Mouse (Mus musculus) kidney, postnatal 25 days (tissue): ENCODE measurements around the gene Epsti1.
"Not testable (repeated sequence)": the region's sequence is repeated elsewhere in the genome, so short reads cannot be mapped to it uniquely, and the experiment has no call there.

Experiments
- DNase-seq, 2 experiments: peaks; one replicate each; pipeline ENCODE4 v3.0.0; 2021; ENCODE audit warnings: mixed read lengths in 2 of 2

The Epsti1 gene

DNA sequence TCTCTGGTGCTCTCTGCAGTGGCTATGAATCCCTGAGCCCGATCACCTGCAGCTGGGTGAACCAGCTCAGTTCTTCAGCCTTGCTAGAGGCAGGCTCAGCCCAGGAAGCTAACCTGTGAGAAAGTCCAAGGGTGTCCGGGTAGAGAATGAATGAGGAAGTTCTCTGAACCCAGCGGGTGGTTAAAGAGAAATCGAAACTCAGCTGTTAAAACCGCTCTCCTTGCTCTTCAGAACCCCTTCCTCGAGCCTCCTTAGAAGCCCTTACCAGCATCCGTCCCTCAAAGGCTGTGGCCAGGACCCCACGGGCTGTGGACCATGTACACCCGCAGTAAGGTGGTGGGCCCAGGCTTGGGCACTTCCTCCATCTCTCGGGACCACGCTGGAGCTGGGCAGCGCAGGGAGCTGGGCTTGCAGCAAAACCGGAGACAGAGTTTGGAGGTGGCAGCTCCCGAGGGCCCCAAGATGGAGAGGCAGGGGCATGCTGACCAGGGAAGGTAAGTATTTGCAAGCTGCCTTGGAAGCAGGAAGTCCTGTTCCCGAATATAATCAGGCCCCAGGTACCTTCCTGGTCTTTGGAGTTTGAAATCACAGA, at the start of gene Epsti1:
Gene Epsti1, plus strand, starts transcription at position 69 of the 592 bp plus-strand sequence.
- DNase-seq: peak in 1 of 2 experiments; percentile 41

DNA sequence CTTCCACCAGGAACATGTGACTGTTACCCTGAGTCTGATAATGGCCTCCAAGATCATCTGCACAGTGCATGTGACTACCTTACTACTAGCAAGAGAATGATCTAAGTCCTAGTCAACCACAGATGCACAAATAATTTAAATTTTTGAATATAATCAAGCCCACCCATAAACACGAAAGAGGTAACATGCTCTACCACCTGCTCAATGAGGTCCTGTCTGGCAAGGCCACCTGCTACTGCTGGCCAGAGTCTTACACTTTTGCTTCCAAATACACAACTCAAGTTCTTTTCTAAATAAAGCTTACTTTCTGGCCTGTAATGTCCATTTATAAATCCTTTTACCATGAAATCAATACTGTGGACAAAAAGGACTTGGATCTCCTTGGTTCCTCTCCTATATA, 44.1 kb upstream of the Epsti1 start:
- DNase-seq: no peak

DNA sequence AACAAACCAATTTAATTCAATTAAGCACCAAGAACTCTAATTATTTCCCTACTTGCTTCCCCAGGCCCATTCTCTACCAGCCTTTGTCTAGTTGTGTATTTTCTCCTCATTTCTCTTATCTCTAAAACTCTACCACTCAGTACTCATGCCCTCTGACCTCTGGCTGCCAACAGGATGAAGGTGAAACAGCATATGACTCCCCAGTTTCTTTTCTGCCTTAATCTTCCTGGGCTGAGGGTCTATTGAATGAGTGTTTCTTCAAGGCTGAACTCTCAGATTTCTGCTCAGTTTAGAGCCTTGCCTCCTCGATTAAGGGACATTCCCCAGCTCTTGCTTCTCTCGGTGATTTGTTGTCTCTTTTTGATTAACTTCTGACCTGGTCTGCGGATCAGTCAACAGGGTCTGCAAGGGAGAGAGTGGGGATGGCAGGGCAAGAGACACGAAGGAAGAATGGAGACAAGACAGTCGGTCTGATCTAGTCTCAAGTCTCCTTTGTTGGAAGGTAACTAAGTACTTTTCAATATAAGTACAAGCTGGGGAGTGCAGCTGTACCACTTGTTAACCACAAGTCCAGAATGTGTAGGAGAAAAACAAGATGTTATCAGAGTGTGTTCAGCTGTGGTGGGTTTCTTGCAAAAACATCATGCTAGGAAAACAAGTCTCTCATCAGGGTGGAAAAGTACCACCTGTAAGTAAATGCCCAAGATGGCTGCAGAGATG, 43.0 kb upstream of the Epsti1 start:
- DNase-seq: no peak

DNA sequence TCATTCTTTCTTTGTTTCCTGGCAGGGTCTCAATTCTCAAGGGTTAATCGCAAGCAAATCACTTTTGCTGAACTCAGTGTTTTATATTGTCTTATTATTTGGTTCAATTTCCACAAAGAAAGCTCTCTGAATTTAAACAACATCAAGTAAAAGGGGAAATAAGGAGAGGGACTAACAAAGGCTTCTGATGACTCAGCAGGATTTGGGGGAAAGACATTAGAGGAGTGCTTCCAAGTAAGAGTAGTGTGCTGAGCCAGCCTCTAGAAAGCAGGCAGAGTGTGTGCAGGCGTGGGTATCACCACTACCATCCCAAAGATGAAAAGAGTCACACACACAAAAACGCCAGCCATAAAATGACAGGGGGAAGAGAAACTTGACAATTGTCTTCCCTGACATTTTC, 40.0 kb upstream of the Epsti1 start:
- no peak for DNase-seq

DNA sequence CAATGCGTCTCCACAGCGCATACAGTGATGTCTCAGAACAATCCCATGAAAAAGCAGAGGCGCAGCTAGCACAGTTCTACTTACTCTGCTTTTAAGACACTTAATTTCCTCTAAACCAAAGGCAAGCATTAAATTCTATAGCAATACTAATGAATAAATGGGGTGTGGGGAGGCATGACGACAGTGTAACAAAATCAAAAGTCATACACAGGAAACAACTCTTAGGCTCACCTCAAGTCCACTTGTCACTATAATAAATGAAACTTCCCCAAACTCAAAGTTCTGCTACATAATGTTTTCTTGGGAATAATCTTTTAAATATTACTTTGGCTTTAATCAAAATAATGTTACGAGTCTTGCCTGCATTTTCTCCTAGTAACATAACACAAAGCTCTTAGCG, 39.5 kb upstream of the Epsti1 start:
- DNase-seq: no peak

DNA sequence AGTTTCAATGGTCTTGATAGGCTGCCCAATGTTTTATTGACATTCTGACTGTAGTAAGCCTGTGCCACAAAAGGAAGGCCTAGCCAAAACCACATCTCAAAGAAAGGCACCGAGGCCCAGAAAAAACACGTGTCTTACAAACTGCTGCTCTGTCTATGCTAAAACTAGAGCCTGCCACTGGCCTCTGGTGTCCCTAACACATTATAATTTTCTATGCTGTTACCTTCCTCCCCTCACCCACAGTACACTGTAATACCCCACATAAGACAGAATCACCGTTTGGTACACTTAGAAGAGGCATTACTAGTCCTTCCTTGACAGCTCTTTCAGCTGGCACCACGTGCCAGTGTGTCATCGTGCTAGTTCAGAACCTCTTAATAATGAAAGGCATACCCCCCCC, 36.4 kb upstream of the Epsti1 start:
- no peak for DNase-seq

DNA sequence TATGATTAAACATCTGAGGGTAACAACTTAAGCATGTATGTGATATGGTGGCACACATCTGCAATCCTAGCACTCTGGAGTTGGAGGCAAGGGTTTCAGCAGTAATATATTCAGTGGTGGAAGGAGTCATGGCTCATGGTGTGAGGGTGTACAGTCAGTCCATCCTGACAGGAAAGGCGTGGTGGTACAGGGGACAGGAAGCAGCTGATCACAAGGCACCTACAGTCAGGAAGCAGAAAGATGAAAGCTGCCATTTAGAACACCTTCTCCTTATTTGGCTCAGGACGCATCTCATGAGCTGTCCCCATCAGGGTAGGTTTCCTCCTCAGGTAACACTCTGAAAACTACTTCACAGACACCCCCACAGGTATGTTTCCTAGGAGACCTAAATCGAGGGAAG, 33.1 kb upstream of the Epsti1 start:
- DNase-seq: no peak

DNA sequence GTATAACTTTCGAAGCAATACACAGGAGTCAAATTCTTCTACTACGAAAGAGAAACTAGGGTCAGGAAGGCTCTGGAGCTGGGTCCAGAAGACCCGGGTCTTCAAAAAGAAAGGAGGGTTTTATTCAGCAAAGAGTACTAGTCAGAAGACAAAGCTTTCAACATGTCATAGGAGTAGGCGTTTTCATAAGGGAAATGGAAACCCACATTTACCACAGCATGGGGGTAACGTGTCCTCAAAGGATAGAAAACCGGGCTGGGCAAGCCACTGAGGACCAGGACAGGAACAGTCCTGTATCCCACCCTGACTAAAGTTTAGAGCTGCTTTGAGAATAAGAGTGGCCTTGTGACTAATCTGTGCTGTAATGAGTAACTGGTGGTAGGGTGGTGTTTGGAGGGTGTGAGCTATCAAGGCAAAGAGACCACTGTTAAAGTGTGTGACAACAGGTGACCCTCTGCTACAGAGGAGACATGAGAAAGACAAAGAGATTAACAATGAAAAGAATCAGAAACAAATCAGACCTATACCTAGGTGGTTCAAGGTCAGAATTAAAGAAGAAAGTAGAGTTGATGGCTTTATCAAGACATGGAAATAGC, 32.6 kb upstream of the Epsti1 start:
- no peak for DNase-seq

DNA sequence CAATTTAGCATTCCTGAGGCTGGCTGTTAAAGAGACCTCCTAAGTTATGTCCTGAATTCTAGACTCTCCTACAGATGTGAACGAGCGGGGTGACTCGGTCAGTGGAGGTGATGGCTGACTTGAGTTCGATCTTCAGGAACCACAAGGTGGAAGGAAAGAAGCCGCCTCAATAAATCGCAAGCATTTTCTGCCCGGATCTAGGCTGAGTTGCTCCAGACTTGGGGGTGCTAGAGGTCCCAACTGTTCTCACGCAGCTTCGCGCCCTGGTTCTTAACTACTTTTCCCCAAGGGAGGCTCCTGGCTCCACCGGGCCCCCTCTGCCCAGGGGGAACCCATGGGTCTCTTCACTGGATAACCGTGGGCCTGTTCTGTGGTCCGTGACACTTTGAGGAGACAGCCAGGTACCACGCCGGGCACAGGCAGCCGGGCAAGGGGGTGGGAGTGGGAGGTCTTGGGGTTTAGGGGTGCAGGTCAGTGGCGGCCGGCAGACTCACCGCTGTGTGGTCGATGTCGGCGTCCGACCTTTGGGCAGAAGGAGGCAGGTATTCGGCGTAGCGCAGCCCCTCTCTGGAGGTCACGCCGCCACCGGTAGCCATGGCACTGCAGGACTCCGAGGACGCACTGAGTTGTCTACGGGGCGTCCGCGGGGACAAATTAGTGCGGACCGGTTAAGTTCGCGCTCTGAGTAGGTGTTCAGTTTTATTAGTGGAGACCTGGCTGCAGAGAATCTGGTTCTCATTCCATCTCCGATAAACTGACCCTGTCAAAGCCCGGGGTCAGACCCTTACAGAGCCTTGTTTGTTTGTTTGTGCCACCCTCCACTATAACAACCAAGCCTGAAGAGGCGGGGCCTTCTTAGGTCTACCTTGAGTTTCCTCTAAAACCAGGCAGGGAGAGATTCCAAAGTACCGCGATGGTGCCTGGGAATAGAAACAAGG, 29.5 kb upstream of the Epsti1 start, which contains the start of gene Dnajc15:
Gene Dnajc15, minus strand, starts transcription at position 822 of the 938 bp plus-strand sequence.
- peak; percentile 92 to 94 for DNase-seq

DNA sequence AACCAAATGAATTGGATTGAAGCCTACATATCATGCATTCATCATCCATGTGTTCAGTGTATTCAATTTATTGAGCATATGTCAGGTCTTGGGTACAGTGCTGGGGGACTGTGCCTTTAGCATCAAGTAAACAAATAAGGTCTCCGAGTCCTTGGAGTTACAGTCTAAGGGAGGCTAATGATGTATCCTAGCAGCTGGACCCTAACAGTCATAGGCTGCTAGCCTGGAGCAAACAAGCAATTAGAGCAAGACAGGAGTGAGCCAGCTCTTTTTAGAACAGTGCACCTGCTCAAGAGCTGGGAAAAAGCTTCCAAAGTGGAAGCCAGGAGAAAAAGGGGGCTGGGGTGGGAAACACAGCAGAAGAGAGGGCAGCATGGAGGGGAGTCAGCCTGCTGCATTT, 27.8 kb upstream of the Epsti1 start:
- DNase-seq: no peak

DNA sequence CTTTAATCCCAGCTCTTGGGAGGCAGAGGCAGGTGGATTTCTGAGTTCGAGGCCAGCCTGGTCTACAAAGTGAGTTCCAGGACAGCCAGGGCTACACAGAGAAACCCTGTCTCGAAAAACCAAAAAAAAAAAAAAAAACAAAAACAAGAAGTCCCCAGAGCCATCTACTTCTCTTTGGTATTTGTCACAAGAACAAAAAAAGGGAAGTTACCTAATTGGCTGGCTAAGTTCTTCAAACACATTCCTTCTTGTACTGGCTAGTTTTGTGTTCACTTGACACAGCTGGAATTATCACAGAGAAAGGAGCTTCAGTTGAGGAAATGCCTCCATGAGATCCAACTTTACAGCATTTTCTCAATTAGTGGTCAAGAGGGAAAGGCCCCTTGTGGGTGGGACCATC, 26.2 kb upstream of the Epsti1 start:
- DNase-seq: not testable (repeated sequence)

DNA sequence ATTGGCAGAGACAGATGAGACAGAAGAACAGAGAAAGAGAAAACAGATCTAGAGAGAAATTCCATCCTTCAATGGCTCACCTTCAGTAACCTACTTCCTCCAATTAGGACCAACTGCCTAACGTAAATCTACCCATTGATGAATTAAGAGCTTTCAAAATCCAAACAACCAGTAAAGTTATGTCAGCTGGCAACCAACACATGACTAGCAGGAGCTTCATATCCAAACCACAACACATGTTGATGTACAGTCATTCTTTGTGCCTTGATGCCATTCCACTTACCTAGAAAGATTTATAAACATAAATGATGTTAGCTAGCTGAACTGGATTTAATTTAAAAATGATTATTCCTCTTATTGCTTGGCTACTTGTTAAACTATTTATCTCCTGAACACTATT, 22.0 kb upstream of the Epsti1 start:
- DNase-seq: no peak

DNA sequence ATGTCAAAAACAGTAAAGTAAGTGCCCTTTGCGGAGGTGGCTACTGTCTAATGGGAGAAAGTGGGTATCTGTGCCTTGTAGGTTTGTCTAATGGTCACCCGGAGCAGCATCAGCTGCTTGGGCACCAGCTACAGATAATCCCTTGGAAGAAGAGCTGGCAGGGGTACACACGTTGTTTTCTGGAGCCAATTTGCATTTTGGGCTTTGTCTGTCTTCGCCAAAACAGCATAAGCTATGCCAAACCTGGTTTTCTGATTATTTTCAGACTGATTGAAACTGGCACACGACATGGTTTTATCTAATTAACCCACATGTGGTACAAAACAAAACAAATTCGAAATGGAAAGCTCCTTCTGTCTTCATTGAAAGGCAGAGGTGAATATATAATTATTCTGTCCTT, 21.4 kb upstream of the Epsti1 start:
- no peak for DNase-seq

DNA sequence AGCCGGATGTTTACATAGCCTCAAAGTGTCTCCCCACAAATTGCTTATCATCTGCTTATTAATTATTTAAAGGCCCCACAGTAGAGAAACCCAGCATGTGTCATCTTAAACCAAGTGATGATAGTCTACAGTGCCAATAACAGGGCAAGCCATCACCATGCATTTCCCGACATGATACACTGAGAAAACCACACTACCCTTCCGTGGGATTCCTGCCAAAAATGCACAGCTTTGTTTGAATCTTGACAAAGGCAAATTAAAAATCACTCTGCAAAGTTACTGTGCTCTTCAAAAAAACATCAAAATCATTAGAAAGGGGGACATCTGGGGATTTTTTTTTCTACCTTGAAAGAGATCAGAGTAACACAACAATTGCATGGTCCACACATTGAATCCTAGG, 17.7 kb upstream of the Epsti1 start:
- no peak for DNase-seq

DNA sequence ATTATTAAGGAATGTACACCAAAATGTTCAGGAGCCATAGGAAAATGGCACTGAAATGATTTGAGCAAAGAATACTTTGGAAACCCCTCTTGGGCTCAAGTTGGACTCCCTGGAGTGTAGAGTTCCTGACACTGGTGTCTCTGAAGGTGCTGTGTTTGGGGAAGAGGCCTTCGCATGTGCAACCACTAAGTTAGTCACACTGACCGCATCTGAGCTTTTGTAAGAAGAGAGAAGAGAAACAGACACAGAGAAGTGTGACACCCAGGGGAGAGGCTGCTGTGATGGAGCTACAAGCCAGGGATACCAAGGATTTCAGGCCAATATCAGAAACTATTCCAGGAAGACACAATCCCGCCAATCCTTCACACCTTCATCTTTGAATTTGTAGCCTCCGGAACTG, 17.1 kb upstream of the Epsti1 start:
- no peak for DNase-seq

DNA sequence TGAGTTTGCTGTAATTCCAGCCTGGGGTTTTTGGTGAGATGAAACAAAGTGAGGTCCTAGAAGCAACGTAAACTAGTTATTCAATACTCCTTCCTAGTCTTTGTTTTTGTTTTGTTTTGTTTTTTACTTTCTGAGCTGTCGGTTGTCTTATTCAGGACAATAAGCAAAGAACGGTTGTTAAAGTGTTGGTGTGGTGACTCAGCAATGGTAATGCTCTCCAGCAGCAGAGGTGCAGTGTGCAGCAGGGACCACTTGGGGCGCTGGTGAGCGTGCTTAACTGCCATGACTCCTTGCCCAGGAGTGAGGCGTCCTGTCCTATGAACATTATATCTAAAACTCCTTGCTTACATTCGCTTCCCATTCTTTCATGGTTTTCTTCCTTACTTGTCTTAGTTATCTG, 14.1 kb upstream of the Epsti1 start:
- DNase-seq: no peak

DNA sequence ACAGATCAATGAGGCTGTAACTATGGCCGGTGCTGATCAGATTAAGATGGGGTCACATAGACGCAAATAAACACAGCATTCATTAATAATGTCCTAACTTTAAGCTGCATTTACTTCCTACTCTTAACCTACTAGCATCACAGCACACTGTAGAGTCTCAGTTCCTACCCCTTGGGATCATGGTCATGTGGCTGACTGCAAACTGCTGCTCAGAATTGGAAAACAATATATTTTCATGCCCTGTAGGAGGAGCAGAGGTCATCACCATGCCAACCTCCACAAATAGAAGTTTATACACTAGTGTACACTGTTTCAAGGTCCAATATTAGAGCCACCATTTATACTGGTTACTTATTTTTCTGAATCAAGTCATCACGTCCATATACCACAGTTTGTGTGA, 8.1 kb upstream of the Epsti1 start:
- no peak for DNase-seq

DNA sequence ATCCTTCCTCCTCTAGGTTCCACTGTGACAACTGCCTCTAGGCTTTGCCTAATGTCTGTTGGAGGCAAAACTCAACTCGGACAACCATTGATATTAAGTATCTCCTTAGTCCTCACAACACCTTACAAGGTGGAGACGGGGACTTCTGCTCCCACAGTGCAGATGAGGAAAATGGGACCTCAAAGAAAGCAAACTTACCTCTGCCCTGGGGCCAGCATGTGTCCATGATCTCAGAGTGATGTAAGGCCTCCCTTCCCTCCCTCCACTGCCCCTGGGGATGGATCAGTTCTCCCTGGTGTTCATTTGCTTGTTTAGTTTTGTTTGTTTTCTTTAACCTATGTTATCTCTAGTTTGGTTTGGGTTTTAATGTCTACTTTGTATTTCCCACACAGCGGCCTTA, 1.5 kb upstream of the Epsti1 start:
- no peak for DNase-seq

DNA sequence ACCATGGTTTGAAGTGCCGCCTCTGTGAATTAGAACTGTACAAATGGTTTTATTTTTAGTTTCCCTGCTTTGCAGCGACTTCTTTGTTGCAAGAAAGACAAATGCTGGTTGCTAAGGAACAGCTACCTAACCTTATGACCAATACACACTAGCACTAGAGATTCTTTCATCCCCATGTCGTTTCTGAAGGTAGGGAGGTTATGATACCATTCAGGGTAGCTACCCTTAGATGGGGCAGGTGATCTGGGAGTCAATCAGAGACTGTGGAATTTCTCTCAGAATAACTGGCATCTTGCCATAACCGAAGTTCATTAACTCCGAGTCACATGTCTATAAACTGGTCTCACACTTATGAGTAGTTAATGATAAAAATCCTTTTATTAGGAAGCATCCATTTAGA, 1.4 kb downstream of the Epsti1 start:
- no peak for DNase-seq

DNA sequence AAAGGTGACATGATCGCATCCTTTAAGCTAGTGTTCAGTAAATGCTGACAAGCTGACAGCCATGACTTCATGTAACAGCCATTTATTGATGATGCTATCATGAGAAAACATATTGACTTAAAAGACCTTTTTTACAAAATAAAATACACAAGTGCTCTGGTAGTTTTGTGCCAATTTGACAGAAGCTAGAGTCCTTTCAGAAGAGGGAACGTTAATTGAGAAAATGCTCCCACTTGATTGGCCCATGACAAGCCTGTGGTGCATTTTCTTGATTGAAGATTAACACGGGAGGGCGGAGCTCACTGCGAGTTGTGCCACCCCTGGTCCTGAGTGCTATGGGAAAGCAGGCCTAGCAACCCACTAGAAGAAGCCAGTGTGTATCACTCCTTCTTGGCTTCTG, 2.5 kb downstream of the Epsti1 start:
- DNase-seq: no peak

DNA sequence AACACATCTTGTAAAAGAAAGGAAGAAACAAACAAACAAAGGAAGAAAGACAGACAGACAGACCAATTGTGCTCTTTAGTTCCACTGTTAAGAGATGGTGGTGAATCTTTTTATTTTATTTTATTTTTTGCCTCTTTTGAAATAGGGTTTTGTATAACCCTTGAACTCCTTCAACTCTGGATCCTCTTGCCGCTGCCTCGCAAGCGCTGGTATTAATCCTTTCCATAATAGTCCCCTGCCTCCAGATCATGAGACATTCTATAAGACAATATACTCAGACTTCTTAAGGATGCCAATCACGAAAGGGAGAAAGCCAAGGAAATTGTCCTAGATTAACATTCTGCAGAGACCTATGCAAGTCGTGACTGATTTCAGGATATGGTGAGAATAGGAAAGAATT, 11.7 kb downstream of the Epsti1 start:
- no peak for DNase-seq

DNA sequence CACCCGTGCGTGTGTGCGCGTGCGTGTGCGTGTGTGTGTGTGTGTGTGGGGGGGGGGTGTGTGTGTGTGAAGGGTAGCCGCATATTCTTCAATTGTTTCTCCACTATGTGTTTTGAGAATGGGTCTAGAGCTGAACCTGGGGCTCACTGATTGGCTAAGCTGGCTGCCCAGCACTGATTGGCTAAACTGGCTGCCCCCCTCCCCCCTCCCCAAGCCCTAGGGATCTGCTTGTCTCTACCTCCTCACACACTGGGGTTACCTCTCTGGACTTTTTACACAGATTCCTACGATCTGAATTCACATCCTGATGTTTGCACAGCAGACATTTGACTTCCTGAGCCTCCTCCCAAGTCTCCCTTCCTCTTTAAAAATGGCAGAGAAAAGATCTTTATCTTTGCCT, 17.6 kb downstream of the Epsti1 start:
- DNase-seq: no peak
